Mouse (Mus musculus) CH12.LX (cell line): ENCODE results near the gene Tmem132c. TPM values are rescaled to one million over a fixed set of nuclear protein-coding genes. Genes with fewer than 3 reads are reported as not detected.

ENCODE experiments used
- DNase-seq: peaks from one replicate; pipeline ENCODE4 v3.0.0-alpha.2; 2013; ENCODE audit errors: extremely low read depth
- H3K27ac ChIP-seq: 2 replicates; pipeline ENCODE4 v1.5.1; 2012; ENCODE audit warnings: low read depth, mild to moderate bottlenecking, control low read depth, moderate library complexity; ENCODE audit not compliant: insufficient read depth
- H3K27me3 ChIP-seq: replicated peaks from 2 replicates; pipeline ENCODE3; 2012; ENCODE audit warnings: inconsistent platforms
- H3K36me3 ChIP-seq, 2 experiments: replicated peaks in 1 of 2; 2 replicates each; pipeline versions ENCODE3 to v1.6.1; 2012; ENCODE audit warnings: inconsistent platforms in 1 of 2, low read length in 1 of 2, mild to moderate bottlenecking in 1 of 2, mixed read lengths in 1 of 2, moderate library complexity in 1 of 2; ENCODE audit not compliant: control insufficient read depth in 1 of 2, insufficient read depth in 1 of 2
- H3K4me1 ChIP-seq, 2 experiments: 2 replicates each; pipeline ENCODE4 v1.6.1; 2012; ENCODE audit warnings: inconsistent platforms in 1 of 2, moderate library complexity in 1 of 2; ENCODE audit not compliant: insufficient read depth in 2 of 2, control insufficient read depth in 1 of 2
- H3K4me2 ChIP-seq: 2 replicates; pipeline ENCODE4 v1.6.1; 2012; ENCODE audit warnings: low read depth, mild to moderate bottlenecking, control low read depth; ENCODE audit not compliant: poor library complexity, insufficient read depth, severe bottlenecking
- H3K4me3 ChIP-seq, 3 experiments: fragments of 150-350 bp in 1 of 3; sonication (generic) in 1 of 3; replicated peaks in 1 of 3; 2 replicates each; pipeline versions ENCODE3 to v1.5.1; 2011 to 2012; ENCODE audit warnings: low read depth in 2 of 3, low read length in 2 of 3, mild to moderate bottlenecking in 2 of 3, moderate library complexity in 2 of 3, control low read depth in 1 of 3, improper control_type of control experiment in 1 of 3, inconsistent platforms in 1 of 3, mixed read lengths in 1 of 3; ENCODE audit not compliant: poor library complexity in 1 of 3
- H3K79me2 ChIP-seq: replicated peaks from 2 replicates; pipeline ENCODE4 v1.6.1; 2012; ENCODE audit warnings: mild to moderate bottlenecking, moderate library complexity; ENCODE audit not compliant: control insufficient read depth, poor library complexity, insufficient read depth, severe bottlenecking; ENCODE audit errors: extremely low read depth
- H3K9ac ChIP-seq: 2 replicates; pipeline ENCODE4 v1.6.1; 2012; ENCODE audit warnings: low read depth, mild to moderate bottlenecking, control low read depth, moderate library complexity; ENCODE audit not compliant: insufficient read depth
- H3K9me3 ChIP-seq: replicated peaks from 2 replicates; pipeline ENCODE3; 2012; ENCODE audit warnings: low read length, inconsistent platforms, mixed read lengths
- CTCF ChIP-seq, 2 experiments: IDR thresholded peaks in 1 of 2; conservative IDR thresholded peaks in 1 of 2; 2 replicates each; pipeline ENCODE4 v1.5.1; 2011 to 2012; ENCODE audit warnings: low read depth in 2 of 2, low read length in 2 of 2, improper control_type of control experiment in 1 of 2, inconsistent platforms in 1 of 2, mild to moderate bottlenecking in 1 of 2, moderate library complexity in 1 of 2
- E2F4 ChIP-seq: IDR thresholded peaks from 2 replicates; pipeline ENCODE4 v1.6.1; 2011; ENCODE audit warnings: low read depth, low read length, improper control_type of control experiment; ENCODE audit not compliant: insufficient replicate concordance
- ELF1 ChIP-seq: IDR thresholded peaks from 2 replicates; pipeline ENCODE4 v1.6.1; 2014; ENCODE audit warnings: low read depth, mild to moderate bottlenecking, inconsistent platforms, low read length, improper control_type of control experiment
- ETS1 ChIP-seq: conservative IDR thresholded peaks from 2 replicates; pipeline ENCODE4 v1.6.1; 2012; ENCODE audit warnings: low read depth, mild to moderate bottlenecking, inconsistent platforms, low read length, improper control_type of control experiment, moderate library complexity
- IRF4 ChIP-seq: IDR thresholded peaks from 2 replicates; pipeline ENCODE4 v1.6.1; 2014; ENCODE audit warnings: low read depth, mild to moderate bottlenecking, inconsistent platforms, low read length, improper control_type of control experiment
- JUND ChIP-seq: conservative IDR thresholded peaks from 2 replicates; pipeline ENCODE4 v1.6.1; 2011; ENCODE audit warnings: low read depth, low read length, improper control_type of control experiment
- MEF2A ChIP-seq: IDR thresholded peaks from 2 replicates; pipeline ENCODE4 v1.6.1; 2014; ENCODE audit warnings: low read depth, mild to moderate bottlenecking, inconsistent platforms, low read length, improper control_type of control experiment, borderline replicate concordance
- MYC ChIP-seq: IDR thresholded peaks from 2 replicates; pipeline ENCODE4 v1.6.1; 2011; ENCODE audit warnings: low read depth, mild to moderate bottlenecking, improper control_type of control experiment, low read length
- NELFE ChIP-seq: IDR thresholded peaks from 2 replicates; pipeline ENCODE4 v1.6.1; 2011; ENCODE audit warnings: low read depth, low read length, improper control_type of control experiment
- POLR2A ChIP-seq: IDR thresholded peaks from 2 replicates; pipeline ENCODE4 v1.6.1; 2011; ENCODE audit warnings: low read depth, mild to moderate bottlenecking, improper control_type of control experiment, low read length
- POLR2AphosphoS2 ChIP-seq: IDR thresholded peaks from 2 replicates; pipeline ENCODE4 v1.6.1; 2011; ENCODE audit warnings: low read depth, low read length, improper control_type of control experiment
- RCOR1 ChIP-seq: conservative IDR thresholded peaks from 2 replicates; pipeline ENCODE4 v1.6.1; 2012; ENCODE audit warnings: low read depth, mild to moderate bottlenecking, inconsistent platforms, low read length, improper control_type of control experiment
- SIN3A ChIP-seq: IDR thresholded peaks from 2 replicates; pipeline ENCODE4 v1.6.1; 2012; ENCODE audit warnings: low read length, improper control_type of control experiment, inconsistent platforms
- TBP ChIP-seq: conservative IDR thresholded peaks from 2 replicates; pipeline ENCODE4 v1.6.1; 2011; ENCODE audit warnings: low read depth, low read length, improper control_type of control experiment
- TCF12 ChIP-seq: IDR thresholded peaks from 2 replicates; pipeline ENCODE4 v1.6.1; 2014; ENCODE audit warnings: low read depth, mild to moderate bottlenecking, inconsistent platforms, low read length, improper control_type of control experiment
- ZC3H11A ChIP-seq: IDR thresholded peaks from 2 replicates; pipeline ENCODE4 v1.6.1; 2012; ENCODE audit warnings: low read depth, mild to moderate bottlenecking, inconsistent platforms, low read length, improper control_type of control experiment
- ZNF384 ChIP-seq: IDR thresholded peaks from 2 replicates; pipeline ENCODE4 v1.6.1; 2012; ENCODE audit warnings: low read depth, low read length, improper control_type of control experiment, inconsistent platforms
- dilution Hi-C: fragments of 300-500 bp; cut with MboI; formaldehyde crosslinking; loops from 2 replicates; pipeline ENCODE4 v1.14.3; 2020; ENCODE audit warnings: low sequenced_read_pairs; ENCODE audit not compliant: extremely low pct_unique_long_range_greater_than_20kb, extremely low pct_ligation_motif_present
- in situ Hi-C: fragments of 300-500 bp; cut with MboI; formaldehyde crosslinking; loops from 3 replicates; pipeline ENCODE4 v1.14.3; 2019; ENCODE audit warnings: low sequenced_read_pairs, low pct_ligation_motif_present, low pct_unique_long_range_greater_than_20kb, mixed read lengths
- polyA plus RNA-seq: library from polyadenylated mRNA; unstranded; fragments of >175 nt; gene quantifications from 2 replicates; pipeline ENCODE4 v1.2.1, GENCODE M21; 2012; ENCODE audit warnings: low read depth; ENCODE audit not compliant: insufficient read length
- total RNA-seq, 2 experiments: library from RNA; depleted of rRNA; stranded (reverse); fragments of 300-350 nt in 1 of 2; fragments of >200 nt in 1 of 2; gene quantifications; 2 replicates each; pipeline ENCODE4 v1.2.3; 2012 to 2014

The Tmem132c gene
- total and polyA plus RNA-seq, 3 experiments = not detected

- in situ Hi-C loops (no loop called here), dilution Hi-C loops (no loop called here)
- H3K27ac ChIP-seq = no peak overlapping the region
- no peak for DNase-seq
- H3K4me2 ChIP-seq = no peak overlapping the region
- H3K9me3 ChIP-seq = peaks cover 88% of the 10 kb centered on the region
- TF ChIP-seq IRF4 (no peak), ETS1 (no peak)
- TF ChIP-seq, all 38 proteins: peak for 0
- Histone ChIP-seq H3K9ac (no peak overlapping the region), H3K36me3 (no peaks in the 10 kb centered on the region), H3K27me3 (no peaks in the 10 kb centered on the region), H3K4me1 (no peaks in the 10 kb centered on the region), H3K79me2 (no peaks in the 10 kb centered on the region), H3K4me3 (no peak overlapping the region)
Observed at GRCm38 (mm10) chr5:127478322-127478721, 236.7 kb downstream of the Tmem132c start.

GRCm38 (mm10) chr5:127480931-127481330, 239.3 kb downstream of the Tmem132c start:
- no peaks in the 10 kb centered on the region for H3K4me1 ChIP-seq
- no peaks in the 10 kb centered on the region for H3K27me3 ChIP-seq
- H3K79me2 ChIP-seq = no peaks in the 10 kb centered on the region
- H3K27ac ChIP-seq = no peak overlapping the region
- no peak for DNase-seq
- no peak overlapping the region for H3K9ac ChIP-seq
- in situ Hi-C loops = no loop called here
- no peak for TF ChIP-seq POLR2A
- TF ChIP-seq ZC3H11A = no peak
- no peak for TF ChIP-seq ZNF384
- TF ChIP-seq MEF2A = no peak
- TF ChIP-seq POLR2AphosphoS2 = no peak
- no peak for TF ChIP-seq ETS1
- TF ChIP-seq MYC = no peak
- TF ChIP-seq TCF12 = no peak
- no peak for TF ChIP-seq E2F4
- TF ChIP-seq JUND = no peak
- no peak for TF ChIP-seq ELF1
- no peak for TF ChIP-seq TBP
- TF ChIP-seq NELFE = no peak
- no peak for TF ChIP-seq RCOR1
- TF ChIP-seq, all 38 proteins: peak for 0
- H3K36me3 ChIP-seq = no peaks in the 10 kb centered on the region
- no peak overlapping the region for H3K4me2 ChIP-seq
- dilution Hi-C loops = no loop called here
- H3K4me3 ChIP-seq = no peak overlapping the region
- peaks cover 87% of the 10 kb centered on the region for H3K9me3 ChIP-seq

- Histone ChIP-seq H3K9ac (no peak overlapping the region), H3K9me3 (peaks cover 87% of the 10 kb centered on the region), H3K27me3 (no peaks in the 10 kb centered on the region), H3K4me1 (no peaks in the 10 kb centered on the region), H3K27ac (no peak overlapping the region), H3K79me2 (no peaks in the 10 kb centered on the region), H3K4me3 (no peak overlapping the region), H3K36me3 (no peaks in the 10 kb centered on the region), H3K4me2 (no peak overlapping the region)
- peak; percentile 1 for DNase-seq
- in situ Hi-C loops = no loop called here
- dilution Hi-C loops = no loop called here
- TF ChIP-seq SIN3A (no peak), CTCF (conservative IDR thresholded peaks at IDR 0.05 in 1 of 2, IDR thresholded peaks at IDR 0.05 in 1 of 2; ENCODE audit: low read depth in 2 of 2, low read length in 2 of 2) (peak; percentile 13 to 18; a peak in 1 of 4 replicates)
Observed at GRCm38 (mm10) chr5:127481416-127481815, 239.8 kb downstream of the Tmem132c start.
